ENCODE assay signal across 18 mouse cellular contexts in genomic region chr19:50490721-50491120, GRCm38 (mm10).
DNase-seq lines count a peak whose midpoint lies in the region; ATAC-seq and TF ChIP-seq lines count a peak whose summit lies in the region.
"Had no signal": no experiment of that assay in that cellular context is flagged by ENCODE, and none has a peak within 500 bp of the region (broad histone marks: within the 10 kb centered on the region; RNA-seq: fewer than 3 reads in every experiment).

No protein-coding gene starts in this region.

- no peak overlapping the region for H3K9ac ChIP-seq in hindbrain, embryonic 15.5 days
- no peak overlapping the region for H3K9ac ChIP-seq in hindbrain, postnatal 0 days (replicated peaks; ENCODE audit: low read length)
- H3K9ac ChIP-seq in neural tube, embryonic 11.5 days (ENCODE audit: low read length) = no peak overlapping the region
- H3K9ac ChIP-seq in neural tube, embryonic 13.5 days = no peak overlapping the region
- H3K9ac ChIP-seq: embryonic facial prominence, embryonic 13.5 days; heart, embryonic 15.5 days; hindbrain, embryonic 13.5 days had no signal

- no peak overlapping the region for H3K27ac ChIP-seq in hindbrain, embryonic 15.5 days (replicated peaks)
- H3K27ac ChIP-seq in hindbrain, postnatal 0 days = no peak overlapping the region
- no peak overlapping the region for H3K27ac ChIP-seq in neural tube, embryonic 11.5 days (ENCODE audit: low read depth, low read length)
- peak overlapping the region; percentile 54; the same call in 1 of the 2 replicates for H3K27ac ChIP-seq in neural tube, embryonic 13.5 days (replicated peaks)
- H3K27ac ChIP-seq: embryonic facial prominence, embryonic 13.5 days; heart, adult 2 months; heart, embryonic 15.5 days; hindbrain, embryonic 13.5 days had no signal

- WGBS in hindbrain, embryonic 15.5 days = 46% methylated on average over 2 of the region's 2 CpGs
- 51% methylated on average over 2 of the region's 2 CpGs for WGBS in hindbrain, postnatal 0 days
- WGBS in neural tube, embryonic 11.5 days = 55% methylated on average over 2 of the region's 2 CpGs
- 32% methylated on average over 2 of the region's 2 CpGs for WGBS in neural tube, embryonic 13.5 days

- H3K27me3 ChIP-seq in hindbrain, embryonic 15.5 days = no peaks in the 10 kb centered on the region
- no peaks in the 10 kb centered on the region for H3K27me3 ChIP-seq in hindbrain, postnatal 0 days (ENCODE audit: insufficient read depth, low read length)
- no peaks in the 10 kb centered on the region for H3K27me3 ChIP-seq in neural tube, embryonic 11.5 days (ENCODE audit: control insufficient read depth, insufficient read depth, low read length)
- no peaks in the 10 kb centered on the region for H3K27me3 ChIP-seq in neural tube, embryonic 13.5 days
- H3K27me3 ChIP-seq: embryonic facial prominence, embryonic 13.5 days; heart, embryonic 15.5 days; hindbrain, embryonic 13.5 days had no signal

- H3K4me1 ChIP-seq in hindbrain, embryonic 15.5 days (replicated peaks) = peaks cover 23% of the 10 kb centered on the region; the same call in 1 of the 2 replicates
- 0 out of 2 replicates have a peak, but pooled peaks cover 5% of the 10 kb centered on the region for H3K4me1 ChIP-seq in hindbrain, postnatal 0 days (ENCODE audit: insufficient read depth, low read length)
- H3K4me1 ChIP-seq in neural tube, embryonic 11.5 days (ENCODE audit: control insufficient read depth, insufficient read depth, low read length) = 0 out of 2 replicates have a peak, but pooled peaks cover 3% of the 10 kb centered on the region
- peaks cover 41% of the 10 kb centered on the region for H3K4me1 ChIP-seq in neural tube, embryonic 13.5 days (replicated peaks)

- no peak overlapping the region for H3K4me2 ChIP-seq in hindbrain, embryonic 15.5 days
- H3K4me2 ChIP-seq in hindbrain, postnatal 0 days (ENCODE audit: low read depth, low read length) = no peak overlapping the region
- no peak overlapping the region for H3K4me2 ChIP-seq in neural tube, embryonic 11.5 days (ENCODE audit: low read depth)
- H3K4me2 ChIP-seq in neural tube, embryonic 13.5 days = no peak overlapping the region
- H3K4me2 ChIP-seq: embryonic facial prominence, embryonic 13.5 days; heart, embryonic 11.5 days; heart, embryonic 15.5 days; hindbrain, embryonic 13.5 days had no signal

- DNase-seq in hindbrain, postnatal 0 days (ENCODE audit: low spot score) = no peak
- DNase-seq in neural tube, embryonic 11.5 days (ENCODE audit: low spot score) = no peak
- no peak for DNase-seq in neural tube, embryonic 10.5 days (ENCODE audit: extremely low spot score, low spot score)
- no peak for DNase-seq in thymus, postnatal 36 days
- DNase-seq: adrenal gland, adult 2 months; adrenal gland, postnatal 25 days; cerebellum, adult 18-20 months; cerebellum, adult 9-11 months; cerebellum, postnatal 36 days; gastrocnemius, postnatal 10 days; heart, adult 2 months; heart, postnatal 14 days had no signal

- H3K9me3 ChIP-seq in hindbrain, embryonic 15.5 days = no peaks in the 10 kb centered on the region
- no peaks in the 10 kb centered on the region for H3K9me3 ChIP-seq in hindbrain, postnatal 0 days (ENCODE audit: low read length)
- no peaks in the 10 kb centered on the region for H3K9me3 ChIP-seq in neural tube, embryonic 11.5 days (ENCODE audit: control insufficient read depth, low read length)
- no peaks in the 10 kb centered on the region for H3K9me3 ChIP-seq in neural tube, embryonic 13.5 days
- H3K9me3 ChIP-seq: embryonic facial prominence, embryonic 13.5 days; heart, embryonic 15.5 days; hindbrain, embryonic 13.5 days had no signal

- H3K4me3 ChIP-seq in hindbrain, embryonic 15.5 days = no peak overlapping the region
- no peak overlapping the region for H3K4me3 ChIP-seq in hindbrain, postnatal 0 days (ENCODE audit: low read length)
- no peak overlapping the region for H3K4me3 ChIP-seq in neural tube, embryonic 11.5 days (ENCODE audit: low read depth, low read length)
- no peak overlapping the region for H3K4me3 ChIP-seq in neural tube, embryonic 13.5 days
- H3K4me3 ChIP-seq: embryonic facial prominence, embryonic 13.5 days; heart, adult 2 months; heart, embryonic 15.5 days; hindbrain, embryonic 13.5 days had no signal

- no peak for TF ChIP-seq CTCF in hindbrain, postnatal 0 days (IDR thresholded peaks at IDR 0.05; ENCODE audit: low read depth)

- ATAC-seq in hindbrain, embryonic 15.5 days (ENCODE audit: low FRiP score, low read depth) = peak; percentile 65; the same call in 1 of the 2 replicates
- ATAC-seq in hindbrain, postnatal 0 days = no peak
- ATAC-seq in neural tube, embryonic 11.5 days (ENCODE audit: insufficient read depth, low FRiP score, low TSS enrichment) = peak; percentile 32; the same call in 1 of the 2 replicates
- 0 out of 2 replicates have a peak, but pooled peaks have one; percentile 36 for ATAC-seq in neural tube, embryonic 13.5 days (ENCODE audit: low read depth)

- H3K36me3 ChIP-seq in hindbrain, embryonic 15.5 days = no peaks in the 10 kb centered on the region
- H3K36me3 ChIP-seq in hindbrain, postnatal 0 days (ENCODE audit: insufficient read depth, low read length) = no peaks in the 10 kb centered on the region
- no peaks in the 10 kb centered on the region for H3K36me3 ChIP-seq in neural tube, embryonic 11.5 days (ENCODE audit: control insufficient read depth, insufficient read depth, low read length)
- no peaks in the 10 kb centered on the region for H3K36me3 ChIP-seq in neural tube, embryonic 13.5 days
- H3K36me3 ChIP-seq: embryonic facial prominence, embryonic 13.5 days; heart, embryonic 15.5 days; hindbrain, embryonic 13.5 days had no signal
